Mouse (Mus musculus) hindbrain, postnatal 0 days (tissue): Measurements from ENCODE around the gene Fam184a. TPM values are rescaled to one million over a fixed set of nuclear protein-coding genes. Genes with fewer than 3 reads are reported as not detected.

Experiments
- ATAC-seq: fragments of 200-750 bp; cut with Nextera tagmentation; 2 replicates; pipeline ENCODE4 v1.8.0; 2017; ENCODE audit warnings: mild to moderate bottlenecking, moderate TSS enrichment, moderate library complexity
- DNase-seq: peaks from one replicate; pipeline ENCODE4 v3.0.0-alpha.2; 2015; ENCODE audit warnings: low spot score
- H3K27ac ChIP-seq: fragments of 300-500 bp; sonication (generic); 2 replicates; pipeline ENCODE4 v1.5.1; 2014; ENCODE audit warnings: mild to moderate bottlenecking
- H3K27me3 ChIP-seq: fragments of 300-500 bp; sonication (generic); 2 replicates; pipeline ENCODE4 v1.6.1; 2014; ENCODE audit warnings: low read length, mixed read lengths; ENCODE audit not compliant: insufficient read depth
- H3K36me3 ChIP-seq: fragments of 300-500 bp; sonication (generic); 2 replicates; pipeline ENCODE4 v1.6.1; 2014; ENCODE audit warnings: low read length, mixed read lengths; ENCODE audit not compliant: insufficient read depth
- H3K4me1 ChIP-seq: fragments of 300-500 bp; sonication (generic); 2 replicates; pipeline ENCODE4 v1.6.1; 2014; ENCODE audit warnings: antibody characterized with exemption, low read length, mixed read lengths; ENCODE audit not compliant: insufficient read depth
- H3K4me2 ChIP-seq: fragments of 300-500 bp; sonication (generic); 2 replicates; pipeline ENCODE4 v1.6.1; 2014; ENCODE audit warnings: low read depth, mild to moderate bottlenecking, low read length, moderate library complexity, mixed read lengths
- H3K4me3 ChIP-seq: fragments of 300-500 bp; sonication (generic); 2 replicates; pipeline ENCODE4 v1.5.1; 2014; ENCODE audit warnings: low read length
- H3K9ac ChIP-seq: fragments of 300-500 bp; sonication (generic); replicated peaks from 2 replicates; pipeline ENCODE4 v1.6.1; 2014; ENCODE audit warnings: mild to moderate bottlenecking, low read length, moderate library complexity, mixed read lengths
- H3K9me3 ChIP-seq: fragments of 300-500 bp; sonication (generic); 2 replicates; pipeline ENCODE4 v1.6.1; 2016; ENCODE audit warnings: low read length, mixed read lengths
- CTCF ChIP-seq: IDR thresholded peaks from 2 replicates; pipeline ENCODE4 v1.5.1; 2016; ENCODE audit warnings: antibody characterized with exemption, control low read depth, low read depth
- WGBS: fragments of 180-500 bp; shearing (Covaris S2); extraction: QIAGEN DNeasy Blood & Tissue Kit; methylation state at CpG from one replicate; pipeline ENCODE4 v1.1.7; 2014; 5-methylcytosine and 5-hydroxymethylcytosine counted together
- polyA plus RNA-seq: library from polyadenylated mRNA; unstranded; fragments of >200 nt; fragmentation: Nextera tagmentation; extraction: Ambion mirVana; gene quantifications from 2 replicates; pipeline ENCODE4 v1.2.1, GENCODE M21; 2015
- total RNA-seq: library from RNA; depleted of rRNA; stranded (reverse); fragments of >200 nt; gene quantifications from 2 replicates; pipeline ENCODE4 v1.2.3, GENCODE M21; 2014

Gene Fam184a
- total and polyA plus RNA-seq, 2 experiments from 2014 or later, result 15.2 to 23.4 TPM

GRCm38 (mm10) chr10:53694757-53695156, 56.2 kb downstream of the Fam184a start:
- no peaks in the 10 kb centered on the region for H3K27me3 ChIP-seq
- no peak overlapping the region for H3K9ac ChIP-seq
- no peaks in the 10 kb centered on the region for H3K9me3 ChIP-seq
- no peak overlapping the region for H3K27ac ChIP-seq
- H3K36me3 ChIP-seq, result no peaks in the 10 kb centered on the region
- no peak for TF ChIP-seq CTCF
- no peak for ATAC-seq
- H3K4me1 ChIP-seq, result no peaks in the 10 kb centered on the region
- no peak overlapping the region for H3K4me2 ChIP-seq
- H3K4me3 ChIP-seq, result no peak overlapping the region
- WGBS, result 63% methylated on average over 5 of the region's 5 CpGs
- DNase-seq, result no peak

DNA sequence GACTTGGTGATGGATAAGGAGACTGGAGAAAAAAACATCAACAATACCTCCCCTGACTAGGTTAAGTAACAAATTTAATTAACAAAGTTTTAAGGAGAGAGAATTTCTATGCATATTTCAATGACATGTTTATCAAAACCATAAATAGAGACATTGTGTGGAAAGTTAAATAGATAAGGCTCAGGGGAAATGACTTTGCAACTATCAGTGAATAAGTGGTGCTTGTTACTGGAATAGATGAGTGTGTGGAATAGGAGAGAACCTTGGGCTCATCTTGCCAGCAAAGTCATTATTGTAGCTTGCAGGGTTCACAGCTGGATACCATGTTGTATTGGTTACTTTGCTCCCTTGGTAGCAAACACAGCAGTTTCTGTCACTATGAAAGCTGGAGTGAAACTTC, 59.7 kb downstream of the Fam184a start:
- Histone ChIP-seq H3K36me3 (no peaks in the 10 kb centered on the region), H3K4me2 (no peak overlapping the region), H3K27ac (no peak overlapping the region), H3K27me3 (no peaks in the 10 kb centered on the region), H3K4me1 (no peaks in the 10 kb centered on the region), H3K9ac (no peak overlapping the region), H3K4me3 (no peak overlapping the region), H3K9me3 (no peaks in the 10 kb centered on the region)
- no peak for TF ChIP-seq CTCF
- ATAC-seq (no peak), DNase-seq (no peak)

- no peak for TF ChIP-seq CTCF
- Histone ChIP-seq H3K4me3 (no peak overlapping the region), H3K4me1 (no peaks in the 10 kb centered on the region), H3K36me3 (no peaks in the 10 kb centered on the region), H3K9ac (no peak overlapping the region), H3K27ac (no peak overlapping the region), H3K9me3 (no peaks in the 10 kb centered on the region), H3K4me2 (no peak overlapping the region), H3K27me3 (no peaks in the 10 kb centered on the region)
- ATAC-seq, result no peak
- DNase-seq, result no peak
- 78% methylated on average over 4 of the region's 4 CpGs for WGBS
Measured at GRCm38 (mm10) chr10:53688952-53689584, 61.9 kb downstream of the Fam184a start.

DNA sequence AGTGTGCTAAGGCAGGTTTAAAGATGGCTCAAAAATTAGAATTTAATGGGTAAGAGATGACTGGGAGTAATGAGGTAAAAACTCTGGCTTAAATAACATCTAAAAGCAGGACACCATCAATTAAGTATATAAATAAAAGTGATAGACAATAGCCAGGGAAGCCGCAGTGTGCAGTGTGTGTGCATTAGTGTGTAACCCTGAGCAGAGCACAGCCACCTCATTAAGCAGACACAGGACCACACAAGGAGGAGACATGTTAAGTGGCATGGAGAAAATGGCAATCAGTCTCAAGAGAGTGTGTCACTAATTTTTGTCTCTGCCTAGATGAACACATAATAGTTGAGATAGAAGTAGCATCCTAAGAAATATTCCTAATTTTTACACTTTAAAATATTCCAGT, 62.4 kb downstream of the Fam184a start:
- ATAC-seq (no peak), DNase-seq (no peak)
- no peaks in the 10 kb centered on the region for H3K4me1 ChIP-seq
- H3K27ac ChIP-seq, result no peak overlapping the region
- no peaks in the 10 kb centered on the region for H3K9me3 ChIP-seq
- no peak overlapping the region for H3K4me3 ChIP-seq
- no peaks in the 10 kb centered on the region for H3K27me3 ChIP-seq
- H3K9ac ChIP-seq, result no peak overlapping the region
- no peaks in the 10 kb centered on the region for H3K36me3 ChIP-seq
- TF ChIP-seq CTCF, result no peak
- WGBS, result 59% methylated on average over 1 of the region's 1 CpGs
- no peak overlapping the region for H3K4me2 ChIP-seq

DNA sequence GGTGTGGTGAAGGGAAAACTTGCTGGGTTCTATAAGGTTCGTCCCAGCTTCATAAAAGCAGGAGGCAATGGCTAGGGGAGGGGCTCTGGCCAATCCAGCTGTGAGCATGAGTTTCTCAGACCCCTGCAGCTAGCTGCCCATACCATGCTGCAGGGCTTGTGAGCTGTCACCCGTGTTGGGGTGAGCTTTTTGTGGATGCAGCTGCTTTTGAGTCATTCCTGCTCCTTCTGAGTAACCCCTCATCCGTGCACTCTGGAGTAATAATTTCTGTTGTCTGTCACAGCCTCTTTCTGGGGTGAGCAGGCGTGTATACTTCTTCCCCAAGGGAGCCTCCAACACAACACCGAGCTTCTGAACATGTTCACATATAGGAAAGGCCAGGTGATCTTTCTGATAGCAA, 63.0 kb downstream of the Fam184a start:
- no peaks in the 10 kb centered on the region for H3K4me1 ChIP-seq
- H3K27ac ChIP-seq, result no peak overlapping the region
- DNase-seq (no peak), ATAC-seq (no peak)
- no peaks in the 10 kb centered on the region for H3K27me3 ChIP-seq
- no peak overlapping the region for H3K4me3 ChIP-seq
- no peak overlapping the region for H3K4me2 ChIP-seq
- H3K9me3 ChIP-seq, result no peaks in the 10 kb centered on the region
- H3K9ac ChIP-seq, result no peak overlapping the region
- 61% methylated on average over 5 of the region's 5 CpGs for WGBS
- TF ChIP-seq CTCF, result no peak
- 0 out of 2 replicates have a peak, but pooled peaks cover 4% of the 10 kb centered on the region for H3K36me3 ChIP-seq

GRCm38 (mm10) chr10:53685806-53686205, 65.1 kb downstream of the Fam184a start:
- H3K9ac ChIP-seq, result no peak overlapping the region
- ATAC-seq (no peak), DNase-seq (no peak)
- H3K36me3 ChIP-seq, result 0 out of 2 replicates have a peak, but pooled peaks cover 5% of the 10 kb centered on the region
- H3K4me1 ChIP-seq, result no peaks in the 10 kb centered on the region
- no peak overlapping the region for H3K4me3 ChIP-seq
- no peaks in the 10 kb centered on the region for H3K27me3 ChIP-seq
- no peak for TF ChIP-seq CTCF
- no peak overlapping the region for H3K4me2 ChIP-seq
- no peaks in the 10 kb centered on the region for H3K9me3 ChIP-seq
- WGBS, result 75% methylated on average over 3 of the region's 3 CpGs
- H3K27ac ChIP-seq, result no peak overlapping the region

GRCm38 (mm10) chr10:53683226-53683625, 67.7 kb downstream of the Fam184a start:
- H3K4me2 ChIP-seq, result no peak overlapping the region
- 79% methylated on average over 5 of the region's 5 CpGs for WGBS
- H3K4me3 ChIP-seq, result no peak overlapping the region
- no peaks in the 10 kb centered on the region for H3K27me3 ChIP-seq
- H3K36me3 ChIP-seq, result 0 out of 2 replicates have a peak, but pooled peaks cover 5% of the 10 kb centered on the region
- H3K4me1 ChIP-seq, result no peaks in the 10 kb centered on the region
- no peak overlapping the region for H3K27ac ChIP-seq
- H3K9ac ChIP-seq, result no peak overlapping the region
- ATAC-seq (no peak), DNase-seq (no peak)
- no peaks in the 10 kb centered on the region for H3K9me3 ChIP-seq
- TF ChIP-seq CTCF, result no peak
